Mouse (Mus musculus) MEL (cell line): ENCODE measurements around the gene Gm42674. TPM values are rescaled to one million over a fixed set of nuclear protein-coding genes. Genes with fewer than 3 reads are reported as not detected.

ENCODE experiments used
- DNase-seq: peaks from one replicate; pipeline ENCODE4 v3.0.0; 2011; ENCODE audit warnings: low read depth, low spot score
- H3K27ac ChIP-seq: 2 replicates; pipeline ENCODE4 v1.5.1; 2012; ENCODE audit warnings: low read depth, mild to moderate bottlenecking, control low read depth, low read length, moderate library complexity; ENCODE audit not compliant: control insufficient read depth
- H3K27me3 ChIP-seq, 2 experiments: fragments of 150-350 bp in 1 of 2; sonication (generic) in 1 of 2; 2 replicates each; pipeline ENCODE4 v1.6.1; 2012; ENCODE audit warnings: low read length in 2 of 2, mild to moderate bottlenecking in 2 of 2, improper control_type of control experiment in 1 of 2, moderate library complexity in 1 of 2; ENCODE audit not compliant: insufficient read depth in 2 of 2, control insufficient read depth in 1 of 2
- H3K36me3 ChIP-seq, 2 experiments: 2 replicates each; pipeline ENCODE4 v1.6.1; 2012 to 2014; ENCODE audit warnings: low read length in 2 of 2, improper control_type of control experiment in 1 of 2, inconsistent platforms in 1 of 2, mild to moderate bottlenecking in 1 of 2; ENCODE audit not compliant: insufficient read depth in 2 of 2, control insufficient read depth in 1 of 2
- H3K4me1 ChIP-seq, 2 experiments: fragments of 150-350 bp in 1 of 2; sonication (generic) in 1 of 2; 2 replicates each; pipeline ENCODE4 v1.6.1; 2012; ENCODE audit warnings: low read length in 2 of 2, improper control_type of control experiment in 1 of 2, mild to moderate bottlenecking in 1 of 2; ENCODE audit not compliant: insufficient read depth in 2 of 2, control insufficient read depth in 1 of 2
- H3K4me3 ChIP-seq, 2 experiments: fragments of 150-350 bp in 1 of 2; sonication (generic) in 1 of 2; 2 replicates each; pipeline ENCODE4 v1.5.1; 2012; ENCODE audit warnings: low read depth in 2 of 2, low read length in 2 of 2, mild to moderate bottlenecking in 2 of 2, moderate library complexity in 2 of 2, control low read depth in 1 of 2, improper control_type of control experiment in 1 of 2; ENCODE audit not compliant: control insufficient read depth in 1 of 2, insufficient read depth in 1 of 2
- H3K79me2 ChIP-seq: 2 replicates; pipeline ENCODE4 v1.6.1; 2012; ENCODE audit warnings: mild to moderate bottlenecking, low read length, moderate library complexity; ENCODE audit not compliant: control insufficient read depth, poor library complexity, insufficient read depth
- H3K9ac ChIP-seq: 2 replicates; pipeline ENCODE4 v1.6.1; 2012; ENCODE audit warnings: low read depth, mild to moderate bottlenecking, control low read depth, low read length, moderate library complexity; ENCODE audit not compliant: control insufficient read depth, poor library complexity, severe bottlenecking
- H3K9me3 ChIP-seq: fragments of 150-350 bp; sonication (generic); replicated peaks from 2 replicates; pipeline ENCODE4 v1.6.1; 2012; ENCODE audit warnings: mild to moderate bottlenecking, low read length, improper control_type of control experiment, moderate library complexity; ENCODE audit not compliant: insufficient read depth
- CHD2 ChIP-seq: IDR thresholded peaks from 2 replicates; pipeline ENCODE4 v1.6.1; 2011; ENCODE audit warnings: low read length, improper control_type of control experiment
- CTCF ChIP-seq, 3 experiments: IDR thresholded peaks in 2 of 3; conservative IDR thresholded peaks in 1 of 3; 2 replicates each; pipeline ENCODE4 v1.5.1; 2011 to 2012; ENCODE audit warnings: low read length in 3 of 3, low read depth in 2 of 3, mild to moderate bottlenecking in 2 of 3, improper control_type of control experiment in 1 of 3, inconsistent platforms in 1 of 3, mixed read lengths in 1 of 3, moderate library complexity in 1 of 3; ENCODE audit not compliant: control insufficient read depth in 1 of 3, insufficient read depth in 1 of 3, poor library complexity in 1 of 3, severe bottlenecking in 1 of 3
- ETS1 ChIP-seq: IDR thresholded peaks from 2 replicates; pipeline ENCODE4 v1.6.1; 2012; ENCODE audit warnings: low read depth, mild to moderate bottlenecking, inconsistent platforms, low read length, improper control_type of control experiment, moderate library complexity
- GABPA ChIP-seq: IDR thresholded peaks from 2 replicates; pipeline ENCODE4 v1.6.1; 2012; ENCODE audit warnings: low read depth, mild to moderate bottlenecking, inconsistent platforms, low read length, improper control_type of control experiment, moderate library complexity
- JUND ChIP-seq: IDR thresholded peaks from 2 replicates; pipeline ENCODE4 v1.6.1; 2011; ENCODE audit warnings: low read depth, mild to moderate bottlenecking, improper control_type of control experiment, low read length
- MAFK ChIP-seq: IDR thresholded peaks from 2 replicates; pipeline ENCODE4 v1.6.1; 2011; ENCODE audit warnings: low read depth, mild to moderate bottlenecking, low read length, improper control_type of control experiment, borderline replicate concordance
- MAX ChIP-seq: IDR thresholded peaks from 2 replicates; pipeline ENCODE4 v1.6.1; 2011; ENCODE audit warnings: low read length, improper control_type of control experiment
- MAZ ChIP-seq: IDR thresholded peaks from 2 replicates; pipeline ENCODE4 v1.6.1; 2012; ENCODE audit warnings: low read depth, mild to moderate bottlenecking, inconsistent platforms, low read length, improper control_type of control experiment
- MEF2A ChIP-seq: IDR thresholded peaks from 2 replicates; pipeline ENCODE4 v1.6.1; 2014; ENCODE audit warnings: low read depth, mild to moderate bottlenecking, inconsistent platforms, low read length, improper control_type of control experiment; ENCODE audit not compliant: poor library complexity, insufficient replicate concordance, severe bottlenecking; ENCODE audit errors: extremely low read depth
- MXI1 ChIP-seq: IDR thresholded peaks from 2 replicates; pipeline ENCODE4 v1.6.1; 2011; ENCODE audit warnings: mild to moderate bottlenecking, low read depth, low read length, improper control_type of control experiment
- NRF1 ChIP-seq: IDR thresholded peaks from 2 replicates; pipeline ENCODE4 v1.6.1; 2014; ENCODE audit warnings: low read depth, mild to moderate bottlenecking, inconsistent platforms, low read length, improper control_type of control experiment, moderate library complexity; ENCODE audit not compliant: poor library complexity, insufficient read depth, severe bottlenecking
- SIN3A ChIP-seq: IDR thresholded peaks from 2 replicates; pipeline ENCODE4 v1.6.1; 2012; ENCODE audit warnings: low read length, improper control_type of control experiment, inconsistent platforms
- USF1 ChIP-seq: IDR thresholded peaks from 2 replicates; pipeline ENCODE4 v1.6.1; 2014; ENCODE audit warnings: low read depth, mild to moderate bottlenecking, inconsistent platforms, low read length, improper control_type of control experiment, moderate library complexity
- USF2 ChIP-seq, 2 experiments: IDR thresholded peaks; 2 replicates each; pipeline ENCODE4 v1.6.1; 2011 to 2012; ENCODE audit warnings: improper control_type of control experiment in 2 of 2, low read length in 2 of 2, borderline replicate concordance in 1 of 2, inconsistent platforms in 1 of 2, low read depth in 1 of 2, mild to moderate bottlenecking in 1 of 2; ENCODE audit not compliant: insufficient read depth in 1 of 2
- ZKSCAN1 ChIP-seq: IDR thresholded peaks from 2 replicates; pipeline ENCODE4 v1.6.1; 2012; ENCODE audit warnings: low read depth, mild to moderate bottlenecking, inconsistent platforms, low read length, improper control_type of control experiment, moderate library complexity
- polyA plus RNA-seq, 2 experiments: library from polyadenylated mRNA; stranded (reverse) in 1 of 2; unstranded in 1 of 2; fragments of >175 nt in 1 of 2; fragments of >200 nt in 1 of 2; gene quantifications; 2 replicates each; pipeline versions ENCODE4 v1.2.1 to v1.2.4; 2012; ENCODE audit warnings: low replicate concordance in 2 of 2, low read depth in 1 of 2; ENCODE audit not compliant: insufficient read length in 2 of 2, insufficient read depth in 1 of 2, missing spikeins in 1 of 2
- total RNA-seq: library from RNA; depleted of rRNA; stranded (reverse); fragments of 300-350 nt; gene quantifications from 2 replicates; pipeline ENCODE4 v1.2.3, GENCODE M21; 2012

Gene Gm42674
- total and polyA plus RNA-seq, 3 experiments, result not detected

GRCm38 (mm10) chr3:90621552-90621951, 19.8 kb downstream of the Gm42674 start:
- TF ChIP-seq GABPA, result no peak
- TF ChIP-seq MAZ, result no peak
- no peak for TF ChIP-seq USF2 (IDR thresholded peaks at IDR 0.05; ENCODE audit: borderline replicate concordance in 1 of 2, insufficient read depth in 1 of 2, low read depth in 1 of 2, low read length in 2 of 2)
- TF ChIP-seq NRF1, result no peak
- TF ChIP-seq USF1, result no peak
- TF ChIP-seq CHD2, result no peak
- TF ChIP-seq MXI1, result no peak
- no peak overlapping the region for H3K9ac ChIP-seq
- H3K4me3 ChIP-seq, result no peak overlapping the region
- no peak overlapping the region for H3K27ac ChIP-seq
- DNase-seq, result no peak
- H3K27me3 ChIP-seq, result peaks cover 5 to 15% of the 10 kb centered on the region in 2 experiments
- H3K4me1 ChIP-seq, result no peaks in the 10 kb centered on the region
- no peaks in the 10 kb centered on the region for H3K36me3 ChIP-seq
- H3K9me3 ChIP-seq, result no peaks in the 10 kb centered on the region
- H3K79me2 ChIP-seq, result no peaks in the 10 kb centered on the region

- Histone ChIP-seq H3K9me3 (no peaks in the 10 kb centered on the region), H3K4me3 (no peak overlapping the region), H3K27ac (no peak overlapping the region), H3K9ac (no peak overlapping the region), H3K4me1 (no peaks in the 10 kb centered on the region), H3K27me3 (peaks cover 15 to 23% of the 10 kb centered on the region in 2 experiments)
- TF ChIP-seq MEF2A (no peak), MAX (no peak), CTCF (IDR thresholded peaks at IDR 0.05 in 2 of 3, conservative IDR thresholded peaks at IDR 0.05 in 1 of 3; ENCODE audit: control insufficient read depth in 1 of 3, insufficient read depth in 1 of 3, low read depth in 2 of 3, low read length in 3 of 3, poor library complexity in 1 of 3, severe bottlenecking in 1 of 3) (no peak), JUND (no peak), ETS1 (no peak), MAFK (no peak), MAZ (no peak), USF2 (IDR thresholded peaks at IDR 0.05; ENCODE audit: borderline replicate concordance in 1 of 2, insufficient read depth in 1 of 2, low read depth in 1 of 2, low read length in 2 of 2) (no peak), SIN3A (no peak), NRF1 (no peak), ZKSCAN1 (no peak)
- TF ChIP-seq, all 39 proteins: peak for 0
- peak; percentile 46 for DNase-seq
- H3K36me3 ChIP-seq, result no peaks in the 10 kb centered on the region
- H3K79me2 ChIP-seq, result no peaks in the 10 kb centered on the region
Observed at GRCm38 (mm10) chr3:90623435-90624071, 21.8 kb downstream of the Gm42674 start.
